Mouse (Mus musculus) forebrain, embryonic 16.5 days (tissue): ENCODE measurements around the gene Gm13277. TPM values are rescaled to one million over a fixed set of nuclear protein-coding genes. Genes with fewer than 3 reads are reported as not detected.
A peak's percentile ranks its signal among the peaks of the same experiment; 100 is the strongest.
"Not testable (repeated sequence)": the region's sequence is repeated elsewhere in the genome, so short reads cannot be mapped to it uniquely, and the experiment has no call there.

Experiments used
- ATAC-seq: fragments of 200-750 bp; cut with Nextera tagmentation; 2 replicates; pipeline ENCODE4 v1.8.0; 2017; ENCODE audit warnings: mild to moderate bottlenecking, moderate library complexity
- H3K27ac ChIP-seq: fragments of 300-500 bp; sonication (generic); 2 replicates; pipeline ENCODE4 v1.5.1; 2014; ENCODE audit warnings: low read length, control low read depth
- H3K27me3 ChIP-seq: fragments of 300-500 bp; sonication (generic); replicated peaks from 2 replicates; pipeline ENCODE4 v1.6.1; 2014; ENCODE audit warnings: low read length; ENCODE audit not compliant: control insufficient read depth, insufficient read depth
- H3K36me3 ChIP-seq: fragments of 300-500 bp; sonication (generic); 2 replicates; pipeline ENCODE4 v1.6.1; 2014; ENCODE audit not compliant: control insufficient read depth, insufficient read depth
- H3K4me1 ChIP-seq: fragments of 300-500 bp; sonication (generic); replicated peaks from 2 replicates; pipeline ENCODE4 v1.6.1; 2014; ENCODE audit warnings: low read length; ENCODE audit not compliant: control insufficient read depth, insufficient read depth
- H3K4me2 ChIP-seq: fragments of 300-500 bp; sonication (generic); 2 replicates; pipeline ENCODE4 v1.6.1; 2014; ENCODE audit warnings: mild to moderate bottlenecking, low read length, control low read depth
- H3K4me3 ChIP-seq: fragments of 300-500 bp; sonication (generic); replicated peaks from 2 replicates; pipeline ENCODE4 v1.5.1; 2014; ENCODE audit warnings: mild to moderate bottlenecking, low read length, control low read depth
- H3K9ac ChIP-seq: fragments of 300-500 bp; sonication (generic); replicated peaks from 2 replicates; pipeline ENCODE4 v1.6.1; 2014; ENCODE audit warnings: low read depth, low read length, control low read depth
- H3K9me3 ChIP-seq: fragments of 300-500 bp; sonication (generic); 2 replicates; pipeline ENCODE4 v1.6.1; 2016; ENCODE audit warnings: low read length; ENCODE audit not compliant: control insufficient read depth
- WGBS: fragments of 180-500 bp; shearing (Covaris S2); extraction: QIAGEN DNeasy Blood & Tissue Kit; methylation state at CpG from one replicate; pipeline ENCODE4 v1.1.7; 2014; 5-methylcytosine and 5-hydroxymethylcytosine counted together
- polyA plus RNA-seq: library from polyadenylated mRNA; unstranded; fragments of >200 nt; fragmentation: Nextera tagmentation; extraction: Ambion mirVana; gene quantifications from 2 replicates; pipeline ENCODE4 v1.2.1, GENCODE M21; 2015

Gene Gm13277
- polyA plus RNA-seq, 1 experiment from 2014 or later = not detected

GRCm38 (mm10) chr4:88805231-88805630 is 16.8 kb downstream of the Gm13277 start, which contains the start of gene Gm13288:
Gene Gm13288 (plus strand): TSS chr4:88805531.
- H3K9me3 ChIP-seq, ATAC-seq, H3K4me1 ChIP-seq, H3K36me3 ChIP-seq, H3K27ac ChIP-seq, H3K9ac ChIP-seq, H3K27me3 ChIP-seq: not testable (repeated sequence)
- Histone ChIP-seq H3K4me2 (peak within 1 kb of the TSS; percentile 31; the same call in 1 of the 2 replicates), H3K4me3 (0 out of 2 replicates have a peak within 1 kb of the TSS, but pooled peaks have one; percentile 20)
- WGBS = no CpG with 5 or more reads among the region's 8 CpGs

DNA sequence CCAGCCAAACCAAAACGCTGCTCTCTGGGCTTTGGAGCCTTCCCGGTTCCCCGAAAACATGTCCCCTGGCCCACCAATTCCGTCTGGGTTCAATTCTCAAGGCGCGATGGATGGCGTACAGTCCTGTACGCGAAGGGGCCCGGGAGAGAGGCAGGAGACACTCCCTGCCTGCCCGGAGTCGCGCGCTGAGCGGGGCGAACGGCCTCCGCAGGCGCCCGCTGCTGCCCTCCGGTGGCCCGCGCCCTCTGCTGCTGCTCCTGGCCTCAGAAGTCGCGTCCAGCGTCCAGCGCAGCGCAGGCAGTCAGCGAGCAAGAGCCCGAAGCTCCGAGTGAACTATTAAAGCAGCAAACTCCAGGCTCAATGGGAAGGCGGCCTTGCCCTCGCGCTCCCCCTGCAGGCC is 17.3 kb downstream of the Gm13277 start:
- H3K27ac ChIP-seq, ATAC-seq, H3K9ac ChIP-seq, H3K36me3 ChIP-seq, H3K4me1 ChIP-seq, H3K9me3 ChIP-seq, H3K27me3 ChIP-seq: not testable (repeated sequence)
- Histone ChIP-seq H3K4me3 (0 out of 2 replicates have a peak overlapping the region, but pooled peaks have one; percentile 20), H3K4me2 (peak overlapping the region; percentile 31; the same call in 1 of the 2 replicates)
- 0% methylated on average over 12 of the region's 34 CpGs for WGBS

DNA sequence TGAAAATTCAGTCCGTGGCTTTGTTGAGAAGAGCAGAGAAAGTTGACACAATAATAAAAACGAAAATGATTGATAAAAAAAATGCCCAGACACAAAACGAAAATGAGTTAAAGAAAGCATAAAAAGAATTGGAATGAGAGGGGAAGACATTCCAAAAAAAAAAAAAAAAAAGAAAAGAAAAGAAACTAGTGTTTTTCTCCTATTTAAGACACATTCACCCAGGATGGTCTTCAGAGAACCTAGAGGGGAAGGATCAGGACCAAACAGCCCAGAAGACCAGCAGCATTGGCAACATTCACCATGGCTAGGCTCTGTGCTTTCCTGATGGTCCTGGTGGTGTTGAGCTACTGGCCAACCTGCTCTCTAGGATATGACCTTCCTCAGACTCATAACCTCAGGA is 27.5 kb downstream of the Gm13277 start, which contains the start of gene Ifna7:
Gene Ifna7 (plus strand): TSS at position 301 of the 400 bp plus-strand sequence.
- no peaks in the 10 kb centered on the region for H3K27me3 ChIP-seq
- no peak within 1 kb of the TSS for H3K27ac ChIP-seq
- 73% methylated on average over 3 of the region's 3 CpGs for WGBS
- no peaks in the 10 kb centered on the region for H3K36me3 ChIP-seq
- no peak within 1 kb of the TSS for H3K9ac ChIP-seq
- no peak for ATAC-seq
- no peaks in the 10 kb centered on the region for H3K4me1 ChIP-seq
- no peak within 1 kb of the TSS for H3K4me2 ChIP-seq
- H3K9me3 ChIP-seq = no peaks in the 10 kb centered on the region
- no peak within 1 kb of the TSS for H3K4me3 ChIP-seq

DNA sequence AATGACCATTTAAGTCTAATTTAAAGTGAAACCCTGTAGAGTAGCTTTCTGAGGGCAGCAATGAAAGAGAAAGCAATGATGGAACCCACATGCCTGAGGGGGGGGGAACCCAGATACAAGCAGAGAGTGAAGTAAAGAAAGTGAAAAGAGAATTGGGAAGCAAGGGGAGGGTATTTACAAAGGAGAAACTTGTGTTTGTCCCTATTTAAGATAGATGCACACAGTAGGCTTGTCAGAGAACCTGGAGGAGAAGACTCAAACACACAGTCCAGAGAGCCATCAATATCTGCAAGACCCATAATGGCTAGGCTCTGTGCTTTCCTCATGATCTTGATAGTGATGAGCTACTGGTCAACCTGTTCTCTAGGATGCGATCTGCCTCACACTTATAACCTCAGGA is 31.2 kb downstream of the Gm13277 start, which contains the start of gene Ifna11:
Gene Ifna11 (plus strand): TSS at position 301 of the 400 bp plus-strand sequence.
- WGBS = 86% methylated on average over 1 of the region's 1 CpGs

DNA sequence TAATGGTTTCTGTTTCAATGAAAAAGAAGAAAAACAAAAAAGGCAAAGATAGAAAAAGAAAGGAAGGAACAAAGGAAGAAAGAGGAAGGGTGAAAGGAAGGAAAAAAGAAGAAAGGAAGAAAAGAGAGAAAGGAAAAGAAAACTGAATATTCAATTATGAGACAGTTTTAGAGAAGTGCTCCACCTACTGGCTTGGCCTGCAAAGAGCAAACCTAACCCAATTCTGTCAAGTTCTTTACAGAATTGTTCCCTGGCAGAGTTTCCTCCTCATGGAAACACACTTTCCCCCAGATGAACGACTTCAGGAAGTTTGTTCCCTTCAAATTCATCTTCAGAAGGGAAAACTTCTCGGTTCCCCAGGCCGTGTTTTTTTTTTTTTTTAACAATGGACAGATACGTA is 34.6 kb downstream of the Gm13277 start:
- H3K4me2 ChIP-seq = no peak overlapping the region
- no peak overlapping the region for H3K9ac ChIP-seq
- no peak overlapping the region for H3K27ac ChIP-seq
- 23% methylated on average over 4 of the region's 4 CpGs for WGBS
- ATAC-seq = no peak
- no peaks in the 10 kb centered on the region for H3K9me3 ChIP-seq
- no peaks in the 10 kb centered on the region for H3K27me3 ChIP-seq
- H3K4me3 ChIP-seq = no peak overlapping the region
- no peaks in the 10 kb centered on the region for H3K4me1 ChIP-seq
- H3K36me3 ChIP-seq = no peaks in the 10 kb centered on the region

More for the DNA sequence above, 31.2 kb downstream of the Gm13277 start, which contains the start of gene Ifna11:
- ATAC-seq = no peak
- H3K9me3 ChIP-seq = no peaks in the 10 kb centered on the region
- H3K9ac ChIP-seq = no peak within 1 kb of the TSS
- H3K4me1 ChIP-seq = no peaks in the 10 kb centered on the region
- no peaks in the 10 kb centered on the region for H3K27me3 ChIP-seq
- H3K36me3 ChIP-seq = no peaks in the 10 kb centered on the region
- H3K27ac ChIP-seq = no peak within 1 kb of the TSS
- no peak within 1 kb of the TSS for H3K4me2 ChIP-seq
- H3K4me3 ChIP-seq = no peak within 1 kb of the TSS

DNA sequence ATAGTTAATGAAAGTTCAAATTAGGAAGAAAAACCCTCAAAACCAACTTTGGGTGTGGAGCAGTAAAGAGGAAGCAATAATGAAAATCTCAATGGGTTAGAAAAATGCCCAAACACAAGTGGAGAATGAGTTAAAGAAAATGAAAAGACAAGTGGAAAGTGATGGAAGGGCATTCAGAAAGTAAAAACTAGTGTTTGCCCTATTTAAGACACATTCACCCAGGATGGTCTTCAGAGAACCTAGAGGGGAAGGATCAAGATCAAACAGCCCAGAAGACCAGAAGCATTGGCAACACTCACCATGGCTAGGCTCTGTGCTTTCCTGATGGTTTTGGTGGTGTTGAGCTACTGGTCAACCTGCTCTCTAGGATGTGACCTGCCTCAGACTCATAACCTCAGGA is 38.7 kb downstream of the Gm13277 start, which contains the start of gene Ifna6:
Gene Ifna6 (plus strand): TSS at position 301 of the 400 bp plus-strand sequence.
- not testable (repeated sequence) for H3K9ac ChIP-seq, H3K4me3 ChIP-seq

GRCm38 (mm10) chr4:88830523-88830922 is 42.1 kb downstream of the Gm13277 start:
- Histone ChIP-seq H3K9ac (no peak overlapping the region), H3K27ac (no peak overlapping the region), H3K9me3 (no peaks in the 10 kb centered on the region), H3K4me3 (no peak overlapping the region), H3K4me2 (no peak overlapping the region), H3K36me3 (no peaks in the 10 kb centered on the region), H3K4me1 (no peaks in the 10 kb centered on the region), H3K27me3 (no peaks in the 10 kb centered on the region)
- WGBS = 29% methylated on average over 4 of the region's 4 CpGs
- ATAC-seq = no peak

More for the DNA sequence above, 38.7 kb downstream of the Gm13277 start, which contains the start of gene Ifna6:
- H3K9me3 ChIP-seq, H3K27me3 ChIP-seq, H3K36me3 ChIP-seq, H3K4me2 ChIP-seq, ATAC-seq, H3K27ac ChIP-seq, H3K4me1 ChIP-seq: not testable (repeated sequence)

DNA sequence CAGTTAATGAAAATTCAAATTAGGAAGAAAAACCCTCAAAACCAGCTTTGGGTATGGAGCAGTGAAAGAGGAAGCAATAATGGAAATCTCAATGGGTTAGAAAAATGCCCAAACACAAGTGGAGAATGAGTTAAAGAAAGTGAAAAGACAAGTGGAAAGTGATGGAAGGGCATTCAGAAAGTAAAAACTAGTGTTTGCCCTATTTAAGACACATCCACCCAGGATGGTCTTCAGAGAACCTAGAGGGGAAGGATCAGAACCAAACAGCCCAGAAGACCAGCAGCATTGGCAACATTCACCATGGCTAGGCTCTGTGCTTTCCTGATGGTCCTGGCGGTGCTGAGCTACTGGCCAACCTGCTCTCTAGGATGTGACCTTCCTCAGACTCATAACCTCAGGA is 46.8 kb downstream of the Gm13277 start, which contains the start of gene Ifna5:
Gene Ifna5 (plus strand): TSS at position 301 of the 400 bp plus-strand sequence.
- not testable (repeated sequence) for ATAC-seq, H3K9me3 ChIP-seq, H3K27ac ChIP-seq, H3K4me3 ChIP-seq, H3K9ac ChIP-seq, H3K27me3 ChIP-seq, H3K36me3 ChIP-seq, H3K4me1 ChIP-seq, H3K4me2 ChIP-seq
- WGBS = 78% methylated on average over 1 of the region's 1 CpGs
